Mouse (Mus musculus) adrenal gland, adult 18-20 months (tissue): ENCODE results near the gene Nod2. TPM values are rescaled to one million over a fixed set of nuclear protein-coding genes. Genes with fewer than 3 reads are reported as not detected.

Experiments
- DNase-seq, 2 experiments: peaks; one replicate each; pipeline ENCODE4 v3.0.0; 2021 to 2022; ENCODE audit warnings: low spot score in 2 of 2
- total RNA-seq, 2 experiments: library from RNA; stranded (reverse); gene quantifications; 1 replicate in 1 of 2; 2 replicates in 1 of 2; pipeline ENCODE4 v1.2.3; 2021

The Nod2 gene
- total RNA-seq, 2 experiments from 2014 or later, result 0.60 to 1.6 TPM

GRCm38 (mm10) chr8:88723256-88723963, 76.3 kb downstream of the Nod2 start:
- DNase-seq, result no peak

Other genes starting within 250 kb of the Nod2 start
- gene Nkd1, start 126.0 kb upstream of the Nod2 start, total RNA-seq, result 10 to 100 TPM; 29.0 to 33.1 TPM
- 1 to 10 TPM; 1.8 to 2.5 TPM for gene Snx20, start 11.2 kb upstream of the Nod2 start, total RNA-seq
- gene Cyld, start 49.7 kb downstream of the Nod2 start, total RNA-seq, result 10 to 100 TPM; 41.4 to 58.1 TPM